Mouse (Mus musculus) Patski (cell line): ENCODE measurements around the gene Pyroxd2. TPM values are rescaled to one million over a fixed set of nuclear protein-coding genes. Genes with fewer than 3 reads are reported as not detected.
"Not testable (repeated sequence)": the region's sequence is repeated elsewhere in the genome, so short reads cannot be mapped to it uniquely, and the experiment has no call there.

Experiments
- ATAC-seq: fragments of 100-300 bp; one replicate; pipeline ENCODE4 v1.8.0; 2021
- CTCF ChIA-PET: fragments of 350-600 bp; sonication (Branson Sonifier 250); formaldehyde crosslinking; loops from one replicate; lab custom pipeline; 2022; ENCODE audit warnings: inconsistent platforms; lab: Charles Lee
- POLR2A ChIA-PET: fragments of 350-600 bp; sonication (Branson Sonifier 250); formaldehyde crosslinking; loops from one replicate; lab custom pipeline; 2022; ENCODE audit warnings: antibody characterized with exemption, inconsistent platforms; lab: Charles Lee
- DNase-seq: peaks from one replicate; pipeline ENCODE4 v3.0.0-alpha.2; 2011; ENCODE audit warnings: low read depth, low spot score
- H3K27me3 ChIP-seq: fragments of 371-371 bp; one replicate; pipeline ENCODE4 v1.5.1; 2021
- CTCF ChIP-seq: fragments of 100-300 bp; IDR thresholded peaks from one replicate; pipeline ENCODE4 v1.5.1; 2021
- in situ Hi-C: fragments of 300-500 bp; cut with MboI; formaldehyde crosslinking; loops from 3 replicates; pipeline ENCODE4 v1.11.1; 2018; ENCODE audit warnings: low pct_unique_long_range_greater_than_20kb, mixed read lengths
- polyA plus RNA-seq: library from polyadenylated mRNA; unstranded; gene quantifications from one replicate; pipeline ENCODE4 v1.2.3, GENCODE M21; 2021

Pyroxd2 gene
- polyA plus RNA-seq, result 0.30 TPM

DNA sequence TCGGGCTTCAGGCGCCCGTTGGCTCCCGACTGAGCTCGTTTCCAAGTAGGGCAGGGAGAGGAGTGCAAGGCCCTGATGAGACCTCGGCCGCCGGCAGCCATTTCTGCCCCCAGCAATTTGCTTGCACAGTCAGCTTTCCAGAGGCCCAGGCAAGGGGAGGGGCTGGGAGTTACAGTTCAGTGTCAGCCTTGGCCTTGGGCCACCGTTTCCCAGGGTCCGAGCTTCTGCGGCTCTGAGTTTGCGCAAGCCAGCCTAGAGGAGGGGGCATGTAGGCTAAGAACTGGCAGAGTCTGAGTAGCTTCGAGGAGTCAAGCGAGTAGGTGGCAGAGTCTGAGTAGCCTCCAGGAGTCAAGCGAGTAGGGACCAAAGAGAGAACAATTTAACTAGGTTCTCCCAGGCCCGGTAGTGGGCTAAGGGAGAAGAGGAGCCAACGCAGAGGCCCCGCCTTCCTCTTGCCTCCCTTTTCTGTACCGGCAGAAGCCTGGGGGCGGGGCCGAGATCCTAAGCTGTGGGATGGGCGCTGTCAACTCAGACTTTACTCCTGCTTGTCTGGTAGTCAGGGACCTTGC, at the start of gene Pyroxd2:
Pyroxd2 (minus strand) TSS at position 413 of the 569 bp plus-strand sequence.
- POLR2A ChIA-PET, result interaction anchor here (1.5 kb wide), 1 partner anchor 11 kb away, joined by 4 read pairs; no protein-coding TSS in a partner anchor

GRCm38 (mm10) chr19:42797866-42798265, 45.3 kb upstream of the Pyroxd2 start:
- POLR2A ChIA-PET, result interaction anchor here (0.6 kb wide), 1 partner anchor 458 kb away, joined by 3 read pairs; no protein-coding TSS in a partner anchor
- H3K27me3 ChIP-seq, result peaks cover 56% of the 10 kb centered on the region
- CTCF ChIA-PET, result interaction anchor here (0.9 to 3.0 kb wide), 5 partner anchors 10 to 681 kb away, joined by 5 to 12 read pairs (median 5); no protein-coding TSS in a partner anchor
- in situ Hi-C loops, result loop anchor here (5.0 to 25.0 kb wide), 3 partner anchors 514 to 814 kb away; partner anchors contain the start of genes Hpse2 and Nkx2-3
- peak; percentile 38 for ATAC-seq
- DNase-seq, result no peak
- TF ChIP-seq CTCF, result no peak

More for the DNA sequence above, at the start of gene Pyroxd2:
- H3K27me3 ChIP-seq, result no peaks in the 10 kb centered on the region
- in situ Hi-C loops, result no loop called here
- peak; percentile 12 for ATAC-seq
- CTCF ChIA-PET, result interaction anchor here (1.0 to 1.2 kb wide), 2 partner anchors 8 to 22 kb away, joined by 3 read pairs; no protein-coding TSS in a partner anchor
- no peak for TF ChIP-seq CTCF
- DNase-seq, result no peak

- H3K27me3 ChIP-seq, result peaks cover 56% of the 10 kb centered on the region
- POLR2A ChIA-PET, result interaction anchor here (0.6 kb wide), 3 partner anchors 183 to 479 kb away, joined by 3 to 4 read pairs (median 3); no protein-coding TSS in a partner anchor
- CTCF ChIA-PET, result interaction anchor here (0.8 to 3.8 kb wide), 6 partner anchors 19 to 693 kb away, joined by 3 to 18 read pairs (median 4); no protein-coding TSS in a partner anchor
- in situ Hi-C loops, result loop anchor here (5.0 to 25.0 kb wide), 3 partner anchors 516 to 816 kb away; partner anchors contain the start of genes Hpse2 and Nkx2-3
- DNase-seq, result no peak
- no peak for ATAC-seq
- no peak for TF ChIP-seq CTCF
These were observed 43.2 kb upstream of the Pyroxd2 start for GRCm38 (mm10) chr19:42795801-42796200.

- ATAC-seq, result peak; percentile 86
- ChIA-PET POLR2A (interaction anchor here (0.6 kb wide), 1 partner anchor 183 kb away, joined by 4 read pairs; no protein-coding TSS in a partner anchor), CTCF (interaction anchor here (0.8 to 3.8 kb wide), 7 partner anchors 14 to 693 kb away, joined by 3 to 18 read pairs (median 4); no protein-coding TSS in a partner anchor)
- TF ChIP-seq CTCF, result peak; percentile 93
- DNase-seq, result no peak
- in situ Hi-C loops, result loop anchor here (5.0 to 25.0 kb wide), 4 partner anchors 517 to 817 kb away; partner anchors contain the start of genes Hpse2 and Nkx2-3
- peaks cover 60% of the 10 kb centered on the region for H3K27me3 ChIP-seq
These were observed 42.5 kb upstream of the Pyroxd2 start for GRCm38 (mm10) chr19:42794914-42795613.

DNA sequence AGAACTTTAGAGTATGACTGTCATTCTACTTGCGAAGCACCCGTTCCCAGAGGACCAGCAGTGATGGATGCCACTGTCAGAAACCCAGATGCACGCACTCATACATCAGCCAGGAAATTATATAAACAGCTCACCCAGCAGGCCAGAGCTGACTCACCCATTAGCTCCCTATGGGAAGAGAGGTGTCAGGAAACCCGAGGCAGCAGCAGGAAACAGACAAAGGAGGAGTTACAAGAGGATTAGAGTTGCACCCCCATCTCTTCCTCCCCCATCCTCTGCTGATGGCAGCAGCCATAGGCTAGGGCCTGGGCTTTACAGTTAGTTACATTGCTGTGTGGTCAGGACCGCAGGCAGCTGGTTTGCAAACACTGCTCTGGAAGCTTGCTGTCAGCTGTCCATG, 35.7 kb upstream of the Pyroxd2 start:
- ATAC-seq (peak; percentile 51), DNase-seq (no peak)
- in situ Hi-C loops, result loop anchor here (25.0 kb wide), 1 partner anchor 824 kb away; the partner anchor contains the start of gene Nkx2-3

GRCm38 (mm10) chr19:42785562-42786220, 33.1 kb upstream of the Pyroxd2 start:
- ChIA-PET CTCF (no interaction called here), POLR2A (no interaction called here)
- DNase-seq, result no peak
- in situ Hi-C loops, result loop anchor here (25.0 kb wide), 1 partner anchor 827 kb away; the partner anchor contains the start of gene Nkx2-3
- no peak for ATAC-seq
- no peak for TF ChIP-seq CTCF
- peaks cover 18% of the 10 kb centered on the region for H3K27me3 ChIP-seq

More for the DNA sequence above, 35.7 kb upstream of the Pyroxd2 start:
- CTCF ChIA-PET, result interaction anchor here (1.0 to 2.0 kb wide), 3 partner anchors 9 to 608 kb away, joined by 3 to 6 read pairs (median 5); partner anchors contain the start of gene Hps1
- H3K27me3 ChIP-seq, result peaks cover 32% of the 10 kb centered on the region
- POLR2A ChIA-PET, result no interaction called here
- TF ChIP-seq CTCF, result no peak

GRCm38 (mm10) chr19:42785129-42785528, 32.6 kb upstream of the Pyroxd2 start:
- POLR2A ChIA-PET, result no interaction called here
- DNase-seq (no peak), ATAC-seq (no peak)
- in situ Hi-C loops, result loop anchor here (25.0 kb wide), 1 partner anchor 827 kb away; the partner anchor contains the start of gene Nkx2-3
- CTCF ChIA-PET, result interaction anchor here (1.0 kb wide), 1 partner anchor 52 kb away, joined by 3 read pairs; no protein-coding TSS in a partner anchor
- no peak for TF ChIP-seq CTCF
- H3K27me3 ChIP-seq, result peaks cover 13% of the 10 kb centered on the region

DNA sequence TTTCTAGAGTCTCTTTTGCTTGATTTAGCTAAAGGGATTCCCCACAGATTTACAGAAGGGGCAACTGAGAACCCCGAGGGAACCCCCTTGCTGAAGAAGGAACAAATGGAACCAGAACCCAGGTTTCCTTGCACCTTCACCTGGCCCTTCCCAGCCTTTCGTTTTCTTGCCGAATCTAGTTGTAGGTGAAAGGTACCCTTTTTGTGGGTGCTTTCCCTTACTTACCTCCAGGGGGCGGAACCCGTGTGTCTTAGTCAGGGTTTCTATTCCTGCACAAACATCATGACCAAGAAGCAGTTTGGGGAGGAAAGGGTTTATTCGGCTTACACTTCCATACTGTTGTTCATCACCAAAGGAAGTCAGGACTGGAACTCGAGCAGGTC, 27.6 kb upstream of the Pyroxd2 start:
- ChIA-PET POLR2A (interaction anchor here (0.6 kb wide), 1 partner anchor 9 kb away, joined by 3 read pairs; no protein-coding TSS in a partner anchor), CTCF (interaction anchor here (1.1 kb wide), 2 partner anchors 9 to 16 kb away, joined by 3 read pairs; no protein-coding TSS in a partner anchor)
- ATAC-seq, DNase-seq, H3K27me3 ChIP-seq: not testable (repeated sequence)
- peak; percentile 36 for TF ChIP-seq CTCF
- in situ Hi-C loops, result loop anchor here (25.0 kb wide), 1 partner anchor 832 kb away; the partner anchor contains the start of gene Nkx2-3

- H3K27me3 ChIP-seq, result no peaks in the 10 kb centered on the region
- ATAC-seq (peak; percentile 94), DNase-seq (no peak)
- ChIA-PET POLR2A (interaction anchor here (0.6 kb wide), 1 partner anchor 9 kb away, joined by 3 read pairs; no protein-coding TSS in a partner anchor), CTCF (interaction anchor here (1.0 to 1.1 kb wide), 3 partner anchors 9 to 15 kb away, joined by 3 to 5 read pairs (median 3); no protein-coding TSS in a partner anchor)
- peak; percentile 61 for TF ChIP-seq CTCF
- in situ Hi-C loops, result loop anchor here (10.0 to 25.0 kb wide), 2 partner anchors 195 to 833 kb away; partner anchors contain the start of gene Nkx2-3
These were observed 27.1 kb upstream of the Pyroxd2 start, which contains the start of gene Hps1 for GRCm38 (mm10) chr19:42779531-42780155. Hps1 (minus strand) TSS chr19:42779978.
